Mouse (Mus musculus): Measurements from ENCODE around the gene Ano1.

Gene Ano1

DNA sequence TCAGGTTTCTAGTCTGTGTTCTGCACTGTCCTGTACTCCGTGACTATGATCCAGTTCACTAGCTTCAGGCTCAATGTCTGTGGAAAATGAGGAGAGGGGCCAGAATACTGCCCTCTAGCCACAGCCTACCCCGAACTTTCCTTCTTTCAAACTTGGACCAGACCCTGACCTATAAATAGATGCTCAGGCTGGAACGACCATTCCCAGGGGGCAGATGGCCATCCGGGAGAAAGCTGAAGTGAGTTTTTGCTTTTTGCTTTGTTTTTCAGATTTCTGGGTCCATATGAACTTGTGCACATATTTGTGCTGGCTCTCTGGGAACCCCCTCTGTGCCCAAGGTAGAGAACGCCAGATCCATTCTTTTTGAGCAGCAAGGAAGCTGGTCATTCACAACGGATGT is 116.9 kb downstream of the Ano1 start:
- DNase-seq, result no peak

DNA sequence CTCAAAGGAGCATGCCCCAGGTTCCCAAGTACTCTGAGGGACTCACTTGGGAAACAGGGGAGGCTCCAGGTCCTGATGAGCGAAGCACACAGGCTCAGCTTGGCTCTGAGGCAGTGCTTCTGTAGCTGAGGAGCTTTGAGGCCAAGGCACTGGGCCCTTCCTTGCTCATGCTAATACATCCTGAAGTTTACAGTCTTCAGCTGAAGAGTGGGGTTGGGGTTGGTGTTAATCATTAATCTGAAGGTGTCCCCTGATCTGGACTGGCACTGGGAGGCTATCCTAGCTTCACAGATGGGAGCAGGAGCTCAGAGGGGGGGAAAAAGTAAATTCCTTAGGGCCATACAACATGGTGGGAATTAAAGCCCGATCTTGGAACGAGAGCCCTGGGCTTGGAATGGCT is 117.3 kb downstream of the Ano1 start:
- no peak for DNase-seq

DNA sequence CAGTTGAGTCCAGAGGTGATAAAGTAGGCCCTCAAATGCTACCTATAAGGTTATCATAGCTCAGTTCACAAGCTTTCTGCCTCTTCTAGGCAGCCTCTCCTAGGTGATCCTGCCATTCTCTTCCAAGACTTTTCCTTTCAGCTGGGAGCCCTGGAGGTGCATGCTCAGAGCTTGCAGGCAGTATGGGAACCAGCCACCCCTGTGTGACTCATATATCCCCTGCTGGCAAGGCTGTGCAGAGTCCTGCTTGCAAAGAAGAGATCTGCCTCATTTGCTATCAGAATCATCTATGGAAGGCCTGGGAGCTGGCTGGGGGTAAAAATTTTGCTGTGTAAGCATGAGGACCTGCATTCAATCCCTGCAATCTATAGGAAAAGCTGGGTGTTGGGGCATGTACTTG is 119.5 kb downstream of the Ano1 start:
- no peak for DNase-seq

DNA sequence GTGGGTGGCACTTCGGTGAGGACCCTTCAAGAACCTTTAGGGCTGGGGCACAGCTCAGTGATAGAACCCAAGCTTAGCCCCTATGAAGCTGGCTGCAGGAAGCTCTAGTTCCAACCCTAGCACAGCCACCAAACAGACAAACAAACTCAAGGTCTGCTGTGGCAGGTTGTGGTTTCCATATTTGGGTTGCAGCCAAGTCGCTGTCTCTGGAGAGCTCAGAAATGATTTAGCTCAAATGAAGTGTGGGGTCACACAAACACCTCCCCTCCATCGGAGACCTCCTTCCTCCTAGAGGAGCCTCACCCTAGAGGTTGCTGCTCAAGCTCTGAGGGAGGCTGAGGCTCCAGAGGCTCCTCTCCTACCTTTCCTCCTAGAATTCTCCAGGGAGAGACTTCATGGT is 121.2 kb downstream of the Ano1 start:
- no peak for DNase-seq

DNA sequence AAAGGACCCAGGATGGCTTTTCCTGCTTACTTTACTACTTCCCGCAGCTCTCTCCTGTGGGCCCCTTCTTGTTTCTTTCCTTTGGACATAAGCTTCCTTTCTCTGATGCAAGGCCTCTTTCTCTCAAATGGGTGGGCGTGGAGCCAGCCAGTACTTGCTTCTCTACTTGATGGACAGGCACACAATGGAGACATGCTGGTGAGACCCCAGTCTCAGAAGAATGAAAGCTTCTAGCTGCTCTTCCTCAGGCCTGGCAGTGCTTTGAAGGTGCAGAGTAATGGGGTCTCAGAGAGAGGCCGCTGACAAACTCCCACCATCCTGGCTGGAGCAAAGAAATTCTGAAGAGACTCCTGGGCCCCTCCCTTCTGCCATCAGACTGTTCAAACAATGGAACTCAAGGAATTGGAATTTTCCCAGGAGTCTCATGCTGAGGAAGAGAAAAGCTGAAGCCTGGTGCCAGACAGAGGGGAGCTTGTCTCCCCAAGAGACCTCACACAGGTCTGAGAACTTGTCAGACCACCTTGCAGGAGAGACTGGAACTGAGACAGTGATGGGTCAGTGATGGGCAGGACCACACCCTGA is 123.3 kb downstream of the Ano1 start:
- DNase-seq, result no peak

DNA sequence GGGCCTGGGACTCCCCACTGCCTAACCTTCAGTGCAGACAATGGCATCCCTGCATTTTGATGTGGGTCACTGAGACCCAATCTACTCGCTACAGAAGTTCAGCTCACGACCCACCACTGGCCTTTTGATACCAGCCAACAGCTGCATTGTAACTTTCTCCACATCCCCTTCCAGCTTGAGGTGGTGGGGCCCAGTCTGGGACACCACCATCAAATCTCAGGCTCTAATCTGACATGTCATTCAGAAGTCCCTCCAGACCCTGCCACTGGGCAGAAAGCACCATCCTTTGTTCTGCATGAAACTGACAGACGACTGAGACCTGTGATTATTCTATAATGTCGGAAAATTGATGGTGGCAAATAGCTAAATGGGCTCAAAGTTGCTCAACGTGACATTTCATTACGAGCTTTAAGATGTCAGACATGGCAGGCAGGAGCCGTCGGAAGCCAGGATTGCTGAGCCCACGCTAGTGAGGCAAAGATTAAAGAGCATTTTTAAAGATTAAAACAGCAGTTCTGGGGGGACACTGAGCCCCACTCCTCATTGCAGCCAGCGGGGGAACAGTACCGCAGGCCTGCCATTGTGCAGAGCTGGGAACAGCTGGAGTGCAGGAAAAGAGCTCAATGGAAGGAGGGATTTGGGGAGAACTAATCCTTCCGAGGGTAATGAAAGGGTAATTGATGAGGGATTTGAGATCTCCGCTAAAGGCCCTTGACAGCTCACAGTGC is 124.0 kb downstream of the Ano1 start:
- DNase-seq, result no peak

DNA sequence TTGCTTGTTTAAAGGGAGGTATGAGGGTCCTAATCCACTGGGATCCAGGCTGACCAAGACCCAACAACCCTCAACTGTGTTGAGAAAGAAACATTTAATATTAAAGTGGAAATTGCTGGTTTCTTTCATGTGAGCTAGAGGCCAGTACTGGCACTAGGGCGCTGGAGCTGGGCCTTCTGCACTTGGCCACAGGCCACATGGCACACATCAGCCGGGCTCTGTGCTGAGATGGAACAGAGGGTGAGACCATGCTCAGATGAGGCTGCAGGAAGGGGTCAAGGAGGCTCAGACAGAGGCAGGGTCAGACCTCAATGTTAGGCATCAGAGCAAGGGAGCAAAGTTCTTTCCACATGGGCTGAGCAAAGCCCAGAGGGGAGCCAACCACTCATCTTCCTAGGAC is 125.7 kb downstream of the Ano1 start:
- no peak for DNase-seq

DNA sequence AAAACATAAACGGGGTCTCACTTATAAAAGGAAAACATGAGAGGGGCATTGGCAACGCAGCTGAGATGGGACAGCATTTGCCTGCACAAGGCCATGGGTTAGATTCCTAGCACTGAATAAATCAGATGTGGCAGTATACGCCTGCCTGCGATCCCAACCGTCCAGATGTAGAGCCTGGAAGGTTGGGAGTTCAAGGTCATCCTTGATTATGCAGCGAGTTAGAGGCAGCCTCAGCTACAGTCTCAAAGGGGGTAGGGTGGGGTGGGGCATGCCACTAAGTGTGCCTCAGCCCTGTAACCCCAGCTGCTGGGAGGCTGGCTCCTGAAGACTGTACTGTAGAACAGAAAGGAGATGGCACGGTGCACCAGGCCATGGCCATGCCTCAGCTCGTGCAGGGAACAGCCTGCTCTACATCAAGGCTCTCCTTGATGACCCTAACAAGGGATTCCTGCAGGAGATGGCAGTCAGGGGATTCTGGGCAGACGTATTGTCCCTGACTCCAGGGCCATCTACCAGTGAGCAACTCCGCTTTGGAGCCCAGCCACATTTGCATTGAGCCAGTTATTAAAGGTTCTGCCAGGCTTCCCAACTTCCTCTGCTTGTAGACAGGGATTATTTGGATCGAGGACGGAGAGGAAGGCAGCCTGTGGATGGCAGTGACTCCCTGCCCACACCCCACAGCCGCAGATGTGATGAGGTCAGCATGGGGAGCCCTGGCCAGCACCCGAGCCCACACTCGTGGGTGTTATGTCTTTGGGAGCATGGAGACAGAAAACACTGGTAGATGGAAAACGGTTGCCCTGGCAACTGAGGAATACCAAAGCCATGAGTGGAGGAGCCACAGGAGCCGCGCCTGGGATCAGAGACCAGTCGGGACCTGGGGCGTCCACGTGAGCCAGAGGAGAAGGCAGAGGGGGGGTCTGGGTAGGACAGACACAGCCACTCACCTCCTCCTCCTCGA is 130.8 kb downstream of the Ano1 start:
- no peak for DNase-seq

DNA sequence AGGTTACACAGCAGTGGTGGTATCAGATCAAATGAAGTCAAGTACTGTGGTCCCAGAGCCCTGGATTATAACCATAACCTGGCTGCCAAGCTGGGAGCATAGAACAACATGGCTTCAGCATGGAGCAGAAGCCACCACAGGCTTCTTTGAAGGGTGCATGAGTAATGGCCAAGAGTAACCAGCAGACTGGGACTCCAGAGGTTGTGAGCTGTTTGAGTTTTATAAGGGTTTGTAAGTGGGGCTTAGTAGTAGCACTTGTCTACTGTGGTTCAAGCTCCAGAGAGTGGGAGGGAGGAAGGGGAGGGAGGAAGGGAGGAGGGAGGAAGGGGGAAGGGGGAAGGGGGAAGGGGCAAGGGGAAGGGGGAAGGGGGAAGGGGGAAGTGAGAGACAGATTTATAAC is 131.5 kb downstream of the Ano1 start:
- DNase-seq, result no peak

DNA sequence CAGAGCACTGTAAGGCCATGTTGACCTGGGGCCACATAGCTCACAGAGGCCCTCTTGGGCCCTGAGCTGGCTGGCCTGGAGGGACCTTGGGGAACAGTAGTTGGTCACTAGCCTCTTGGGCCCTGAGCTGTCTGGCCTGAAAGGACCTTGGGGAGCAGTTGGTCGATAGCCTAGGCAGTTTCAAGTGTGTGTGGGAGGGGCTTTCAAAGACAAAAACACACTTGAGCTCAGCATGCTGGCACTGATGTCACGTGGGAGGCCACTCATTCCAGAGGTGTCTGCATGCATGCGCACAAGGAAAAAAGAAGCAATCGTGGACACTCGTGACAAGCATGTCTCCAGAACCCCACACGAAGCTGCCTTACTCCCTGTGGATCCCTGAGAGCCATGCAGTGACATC is 136.4 kb downstream of the Ano1 start:
- no peak for DNase-seq

DNA sequence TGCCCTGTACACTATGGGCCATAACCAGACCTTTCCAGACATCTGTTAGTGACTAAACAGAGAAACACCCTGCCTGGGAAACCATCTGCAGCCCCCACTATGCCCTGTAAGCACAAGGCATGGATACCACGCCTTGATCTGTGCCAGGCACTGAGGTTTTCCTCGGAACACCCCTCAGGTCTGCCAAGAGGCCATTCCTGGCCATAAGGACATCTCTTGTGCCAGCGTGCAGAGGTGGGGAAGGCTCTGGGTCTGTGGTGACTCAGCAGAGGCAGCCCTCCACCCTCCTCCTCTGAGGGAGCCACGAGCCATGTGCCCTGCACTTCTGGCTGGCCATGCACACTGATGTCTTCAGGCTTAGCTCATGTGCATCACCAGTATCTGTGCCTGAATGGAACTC is 138.9 kb downstream of the Ano1 start:
- DNase-seq, result no peak

DNA sequence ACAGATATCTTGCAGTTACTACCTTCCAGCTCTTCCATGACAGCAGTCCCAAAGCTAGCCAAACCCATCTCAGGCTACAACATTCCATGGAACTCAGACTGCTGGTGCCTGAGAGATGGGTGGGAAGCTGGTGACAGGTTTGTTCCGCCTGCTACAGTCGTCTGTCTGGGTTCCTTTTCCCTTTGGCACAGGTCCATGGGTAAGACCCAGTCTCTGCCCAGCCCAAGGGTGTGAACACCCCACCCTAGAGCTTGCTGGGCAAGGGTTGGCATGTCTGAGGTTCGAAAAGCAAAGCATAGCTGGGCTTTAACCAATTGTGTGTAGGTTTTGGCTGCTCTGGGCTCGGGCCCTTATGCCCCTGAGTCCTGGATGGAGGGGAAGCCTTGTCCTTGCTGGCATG is 139.4 kb downstream of the Ano1 start:
- DNase-seq, result no peak

DNA sequence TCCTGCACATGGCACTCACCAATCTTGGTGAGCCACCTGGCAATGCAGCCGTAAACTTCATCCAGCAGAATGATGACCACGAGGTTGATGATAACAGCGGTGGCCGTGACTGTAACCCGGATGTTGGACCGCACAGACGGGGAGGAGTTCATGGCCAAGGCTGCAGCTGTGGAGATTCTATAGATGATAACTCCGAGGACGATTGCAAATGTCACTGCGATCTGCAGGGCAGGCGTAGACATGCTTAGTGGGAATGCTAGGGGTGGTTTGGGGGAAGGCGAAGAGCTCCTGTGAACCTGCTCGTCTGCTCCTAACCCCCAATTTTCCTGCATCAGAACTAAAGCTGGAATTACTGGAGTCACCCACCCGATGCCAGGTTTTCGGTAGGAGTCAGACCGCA is 140.2 kb downstream of the Ano1 start:
- DNase-seq, result no peak

DNA sequence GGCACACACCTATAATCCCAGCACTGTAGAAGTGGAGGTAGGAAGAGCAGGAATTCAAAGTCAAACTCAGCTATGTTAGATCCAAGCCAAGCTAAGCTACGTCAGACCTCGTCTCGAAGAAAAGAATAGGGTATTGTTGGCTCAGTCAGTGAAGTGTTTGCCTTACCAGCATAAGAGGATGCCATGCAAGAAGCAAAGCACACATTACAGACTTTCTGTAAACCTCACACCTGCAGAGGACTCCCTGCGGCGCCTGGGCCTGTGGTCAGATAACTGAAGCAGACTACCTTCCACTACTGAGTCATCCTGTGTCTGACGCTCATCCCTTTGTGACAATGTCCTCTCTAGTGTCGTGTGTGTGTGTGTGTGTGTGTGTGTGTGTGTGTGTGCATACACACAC is 142.2 kb downstream of the Ano1 start:
- DNase-seq, result no peak

DNA sequence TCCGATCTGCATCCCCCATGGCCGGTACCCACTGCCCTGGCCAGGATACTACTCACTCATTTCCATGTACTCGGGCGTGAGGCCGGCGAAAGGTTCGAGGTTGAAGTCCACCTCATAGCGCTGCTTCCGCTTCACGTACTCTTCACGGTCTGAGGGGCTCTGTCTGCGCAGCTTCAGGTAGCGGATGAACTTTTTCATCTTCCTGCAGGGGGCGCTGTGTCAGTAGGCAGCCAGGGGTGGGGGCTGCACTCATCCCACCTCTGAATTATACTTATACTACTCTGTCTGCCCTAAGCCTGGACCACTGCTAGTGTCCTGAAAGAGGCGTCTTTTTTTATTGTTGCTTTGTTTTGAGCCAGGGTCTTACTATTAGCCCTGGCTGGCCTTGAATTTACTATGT is 143.9 kb downstream of the Ano1 start:
- DNase-seq, result no peak

DNA sequence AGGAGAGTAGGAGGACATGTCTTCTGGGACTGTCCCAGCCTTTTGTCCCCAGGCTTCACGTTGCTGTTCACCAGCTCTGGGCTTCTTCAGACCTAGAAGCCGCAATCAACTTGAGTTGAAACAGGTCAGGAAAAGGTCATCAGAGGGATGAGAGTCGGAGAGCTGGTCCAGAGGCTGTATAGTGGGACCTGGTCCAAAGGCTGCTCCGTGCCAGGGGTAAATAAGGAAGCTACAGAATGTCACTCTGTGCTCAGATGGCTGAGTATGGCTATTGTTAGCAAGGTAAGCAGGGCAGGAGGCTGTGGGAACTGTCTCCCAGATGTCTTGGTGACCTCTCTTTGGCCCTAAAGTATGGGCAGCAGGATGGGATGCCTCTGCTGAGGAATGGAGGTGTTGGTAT is 147.0 kb downstream of the Ano1 start:
- no peak for DNase-seq

DNA sequence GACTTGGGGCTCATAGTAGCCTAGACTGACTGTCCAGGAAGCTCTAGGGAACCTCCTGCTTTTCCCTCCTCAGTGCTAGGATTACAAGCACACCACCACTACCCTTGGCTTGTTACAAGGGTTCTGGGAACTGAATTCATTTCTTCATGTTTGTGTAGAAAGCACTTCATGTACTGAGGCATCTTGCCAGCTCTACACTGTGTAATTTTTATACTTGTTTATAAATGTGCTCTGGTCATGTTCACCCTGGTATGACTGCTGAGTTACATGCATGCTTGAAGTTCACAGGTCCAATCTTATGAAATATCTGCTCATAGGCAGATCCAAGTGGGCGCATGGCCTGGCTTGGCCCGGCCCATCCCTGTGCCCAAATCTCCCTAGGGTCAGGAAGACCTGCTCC is 147.5 kb downstream of the Ano1 start:
- DNase-seq, result no peak

DNA sequence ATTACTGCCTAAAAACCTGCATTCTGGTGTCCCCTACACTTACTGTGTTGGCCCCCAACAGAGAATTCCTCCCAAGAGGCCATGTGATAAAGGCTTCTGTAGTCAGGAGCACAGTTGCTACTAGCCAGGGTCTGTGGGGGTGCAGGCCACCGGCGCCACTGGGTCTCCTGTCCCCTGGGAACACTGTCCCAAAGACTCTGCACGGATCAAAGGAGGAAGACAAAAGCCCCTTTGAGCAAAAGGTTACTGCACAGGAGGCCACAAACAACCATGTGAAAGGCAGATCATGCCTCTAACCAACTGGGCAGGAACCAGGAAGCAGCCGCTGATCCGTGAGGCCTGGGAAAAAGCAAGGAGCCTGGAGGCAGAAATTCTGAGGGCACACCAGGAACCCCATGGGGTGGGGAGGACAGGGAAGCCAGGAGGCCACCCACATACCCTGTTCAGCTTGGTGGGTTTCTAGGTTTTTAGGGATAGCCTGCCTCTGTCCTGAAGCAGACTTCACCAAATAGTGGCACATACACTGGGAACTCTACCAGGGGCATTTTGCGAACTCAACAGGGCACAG is 151.4 kb downstream of the Ano1 start:
- DNase-seq, result no peak

DNA sequence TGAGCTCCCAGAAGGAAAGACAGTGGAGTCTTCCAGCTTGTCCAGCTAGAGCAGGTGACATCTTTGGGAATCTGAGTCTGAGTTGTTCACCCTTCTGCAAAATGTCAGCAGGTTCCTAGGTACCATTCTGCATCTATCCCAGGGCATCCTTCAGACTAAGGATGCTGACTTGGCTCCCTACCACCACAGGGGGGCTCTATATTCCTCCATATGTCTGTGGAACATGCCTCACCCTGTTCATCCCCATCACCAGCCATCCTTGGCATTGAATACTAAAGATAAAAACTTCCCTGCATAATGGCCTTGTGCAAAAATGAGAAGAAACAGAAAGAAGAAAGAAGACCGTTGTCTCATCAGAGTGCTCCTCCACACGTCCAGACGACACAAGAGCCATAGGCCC is 162.3 kb downstream of the Ano1 start:
- DNase-seq, result no peak

DNA sequence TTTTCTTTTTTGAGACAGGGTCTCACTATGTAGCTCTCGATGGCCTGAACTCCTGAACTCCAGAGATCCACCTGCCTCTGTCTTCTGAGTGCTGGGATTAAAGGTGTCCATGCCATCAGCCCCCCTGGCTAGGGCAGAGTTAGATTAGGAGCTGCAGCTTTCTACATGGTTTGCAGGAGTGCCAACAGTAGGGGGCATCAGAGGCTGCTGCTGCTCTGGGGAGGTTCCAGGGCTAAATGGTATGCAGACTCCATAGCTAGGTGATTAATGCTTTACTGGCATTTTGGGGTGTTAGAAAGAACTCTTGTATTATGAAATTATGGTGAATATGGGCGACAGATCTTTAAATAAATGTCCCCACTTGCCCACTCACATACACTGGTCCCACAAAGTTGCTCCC is 164.5 kb downstream of the Ano1 start:
- peak; percentile 22 to 24 for DNase-seq

DNA sequence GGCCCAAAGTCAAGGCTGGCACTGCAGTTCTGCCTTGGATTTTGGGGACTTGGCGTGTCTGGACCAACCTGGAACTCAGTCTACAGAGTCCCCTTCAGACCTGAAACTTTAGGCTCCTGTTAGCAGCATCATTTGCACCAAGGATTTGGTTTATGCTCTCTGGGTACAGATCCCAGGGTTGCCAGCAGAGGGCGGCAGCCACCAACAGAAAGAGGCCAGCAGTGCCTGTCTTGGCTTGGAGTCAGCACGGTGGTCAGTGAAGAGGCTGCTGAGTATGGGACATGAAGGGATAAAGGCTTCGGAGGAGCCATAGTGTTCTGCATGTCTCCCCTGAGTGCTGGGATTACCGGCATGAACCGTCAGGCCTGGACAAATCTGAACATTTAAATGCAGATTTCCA is 166.1 kb downstream of the Ano1 start:
- peak; percentile 52 to 65 for DNase-seq

DNA sequence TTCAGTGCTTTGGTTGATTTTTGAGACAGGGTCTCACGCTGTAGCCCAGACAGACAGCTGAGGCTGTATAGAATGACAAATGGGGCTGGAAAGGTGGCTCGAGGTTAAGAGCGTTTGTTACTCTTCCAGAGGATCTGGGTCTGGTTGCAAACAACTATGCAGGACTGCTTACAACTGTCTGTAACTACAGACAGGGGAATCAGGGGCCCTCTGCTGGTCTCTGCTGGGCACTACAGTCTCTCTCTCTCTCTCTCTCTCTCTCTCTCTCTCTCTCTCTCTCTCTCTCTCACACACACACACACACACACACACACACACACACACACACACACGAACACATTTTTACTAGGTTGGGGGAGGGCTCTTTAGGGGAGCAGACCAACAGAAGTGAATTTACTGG is 168.2 kb downstream of the Ano1 start:
- DNase-seq, result peak; percentile 63 to 65

DNA sequence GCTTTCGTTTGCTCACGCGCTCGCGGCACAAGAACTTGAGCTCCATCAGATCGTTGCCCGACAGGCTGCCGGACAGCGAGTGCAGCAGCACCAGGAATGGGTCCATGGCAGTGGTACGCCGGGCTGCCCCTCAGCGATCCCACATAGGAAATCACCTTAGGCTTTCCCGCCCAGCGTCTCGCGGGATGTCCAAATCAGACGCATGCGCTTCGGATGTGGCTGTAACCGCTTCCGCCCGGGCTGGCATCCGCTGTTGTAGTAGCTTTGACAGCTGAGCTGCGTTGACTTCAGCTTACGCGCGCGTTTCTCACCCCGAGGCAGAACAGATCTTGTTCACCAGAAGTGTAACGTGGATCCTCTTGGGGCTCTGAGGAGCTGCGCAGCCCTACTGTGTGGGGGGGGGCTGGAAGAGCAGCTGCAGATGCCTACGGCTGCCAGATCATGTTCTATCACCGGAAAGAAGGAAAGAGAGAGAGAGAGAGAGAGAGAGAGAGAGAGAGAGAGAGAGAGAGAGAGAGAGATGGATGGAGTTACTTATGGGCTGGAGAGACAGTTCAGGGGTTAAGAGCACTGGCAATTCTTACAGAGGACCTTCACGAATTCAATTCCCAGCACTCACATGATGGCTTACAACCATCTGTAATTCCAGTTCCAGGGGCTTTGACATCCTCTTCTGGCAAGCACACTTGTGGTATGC is 169.3 kb downstream of the Ano1 start, which contains the start of gene Fadd:
Gene Fadd, minus strand, starts transcription at position 180 of the 697 bp plus-strand sequence.
- DNase-seq, result peak; percentile 92 to 93
